Mouse (Mus musculus) lung, postnatal 0 days (tissue): Measurements from ENCODE around the gene Srgap2.

Experiments used
- CTCF ChIP-seq: IDR thresholded peaks from 2 replicates; pipeline ENCODE4 v1.5.1; 2016; ENCODE audit warnings: antibody characterized with exemption, mild to moderate bottlenecking
- EP300 ChIP-seq: IDR thresholded peaks from 2 replicates; pipeline ENCODE4 v1.6.1; 2016; ENCODE audit warnings: antibody characterized with exemption, mild to moderate bottlenecking, control low read depth

GRCm38 (mm10) chr1:131263905-131264304 lies 263.2 kb downstream of the Srgap2 start:
- TF ChIP-seq CTCF (no peak), EP300 (no peak)
